Mouse (Mus musculus): ENCODE results near the gene Rasgef1c.

- TF ChIP-seq CTCF (IDR thresholded peaks at IDR 0.05; ENCODE audit: extremely low read depth, insufficient read length, insufficient replicate concordance, low read depth, low read length), result peak; percentile 58
- no peak for TF ChIP-seq POLR2A (IDR thresholded peaks at IDR 0.05; ENCODE audit: low read depth, low read length)
These were observed 1.7 kb downstream of the Rasgef1c start for GRCm38 (mm10) chr11:49903333-49903732.

Measured in small intestine, adult 2 months (tissue).